Mouse (Mus musculus) kidney, embryonic 15.5 days (tissue): ENCODE results near the gene Gm10306. TPM values are rescaled to one million over a fixed set of nuclear protein-coding genes. Genes with fewer than 3 reads are reported as not detected.

Source experiments
- ATAC-seq: fragments of 200-750 bp; cut with Nextera tagmentation; replicated peaks from 2 replicates; pipeline ENCODE4 v1.8.0; 2017; ENCODE audit warnings: moderate TSS enrichment; ENCODE audit not compliant: low FRiP score
- H3K27ac ChIP-seq: fragments of 300-500 bp; sonication (generic); 2 replicates; pipeline ENCODE4 v1.5.1; 2015; ENCODE audit warnings: mild to moderate bottlenecking, inconsistent platforms
- H3K27me3 ChIP-seq: fragments of 300-500 bp; sonication (generic); 2 replicates; pipeline ENCODE4 v1.6.1; 2015; ENCODE audit warnings: inconsistent platforms
- H3K36me3 ChIP-seq: fragments of 300-500 bp; sonication (generic); 2 replicates; pipeline ENCODE4 v1.6.1; 2015; ENCODE audit warnings: inconsistent platforms
- H3K4me1 ChIP-seq: fragments of 300-500 bp; sonication (generic); 2 replicates; pipeline ENCODE4 v1.6.1; 2015; ENCODE audit warnings: inconsistent platforms
- H3K4me2 ChIP-seq: fragments of 300-500 bp; sonication (generic); 2 replicates; pipeline ENCODE4 v1.6.1; 2015; ENCODE audit warnings: moderate library complexity, mild to moderate bottlenecking, inconsistent platforms
- H3K4me3 ChIP-seq: fragments of 300-500 bp; sonication (generic); replicated peaks from 2 replicates; pipeline ENCODE4 v1.5.1; 2015; ENCODE audit warnings: mild to moderate bottlenecking, inconsistent platforms
- H3K9ac ChIP-seq: fragments of 300-500 bp; sonication (generic); 2 replicates; pipeline ENCODE4 v1.6.1; 2015; ENCODE audit warnings: mild to moderate bottlenecking, inconsistent platforms
- H3K9me3 ChIP-seq: fragments of 300-500 bp; sonication (generic); replicated peaks from 2 replicates; pipeline ENCODE4 v1.6.1; 2016; ENCODE audit warnings: inconsistent platforms
- WGBS: fragments of 180-500 bp; shearing (Covaris S2); methylation state at CpG from one replicate; pipeline ENCODE4 v1.1.7; 2015; ENCODE audit warnings: mixed read lengths; 5-methylcytosine and 5-hydroxymethylcytosine counted together
- polyA plus RNA-seq: library from polyadenylated mRNA; unstranded; fragments of >200 nt; fragmentation: Nextera tagmentation; extraction: Ambion mirVana; gene quantifications from 2 replicates; pipeline ENCODE4 v1.2.1, GENCODE M21; 2015

Gene Gm10306
- not detected in 2 replicates for polyA plus RNA-seq

DNA sequence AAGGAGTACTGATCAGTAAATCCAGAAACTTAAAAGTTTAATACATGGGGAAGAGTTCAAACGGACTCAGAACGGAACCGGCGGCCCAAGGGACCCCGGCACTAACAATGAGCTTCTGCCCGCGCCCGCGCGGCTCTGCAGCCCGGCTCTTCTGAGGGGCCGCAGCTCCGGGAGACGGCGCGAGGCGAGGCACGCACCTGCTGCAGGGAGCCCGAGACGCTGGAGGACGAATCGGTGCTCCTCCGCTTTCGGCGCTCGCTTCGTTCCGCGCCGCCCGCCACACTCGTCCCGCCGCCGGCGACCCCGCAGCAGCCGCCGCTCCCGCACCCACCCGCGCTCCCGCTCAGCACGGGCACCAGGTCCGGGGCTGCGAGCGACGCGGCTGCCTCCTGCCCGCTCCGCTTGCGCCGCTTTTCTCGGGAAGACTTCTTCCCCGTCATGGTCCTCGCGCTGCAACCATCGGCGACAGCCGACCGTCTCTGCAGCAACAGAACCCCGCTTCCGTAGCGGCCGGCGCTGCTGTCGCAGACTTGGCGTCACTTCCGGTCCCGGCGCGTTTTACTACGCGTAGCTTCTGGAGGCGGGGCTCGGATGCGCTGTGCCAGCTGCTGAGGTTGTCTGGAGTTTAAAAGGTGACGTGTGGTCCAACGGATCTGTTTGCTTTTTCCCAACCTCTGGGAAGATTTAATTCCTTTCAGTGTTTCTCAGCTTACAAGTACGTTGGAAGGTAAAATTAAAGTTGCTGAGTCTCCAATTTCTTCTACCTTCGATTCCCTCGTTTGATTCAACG is at the start of gene Gm10306, which contains the start of gene Caap1:
TSS of gene Gm10306 (plus strand) at position 282 of the 790 bp plus-strand sequence.
TSS of gene Caap1 (minus strand) at position 532 of the 790 bp plus-strand sequence.
- Histone ChIP-seq H3K9ac (peak within 1 kb of the TSS; percentile 80), H3K4me1 (peaks cover 9% of the 10 kb centered on the region; the same call in 1 of the 2 replicates), H3K27ac (peak within 1 kb of the TSS; percentile 90), H3K9me3 (no peaks in the 10 kb centered on the region), H3K4me2 (peak within 1 kb of the TSS; percentile 63), H3K27me3 (no peaks in the 10 kb centered on the region), H3K4me3 (peak within 1 kb of the TSS; percentile 99), H3K36me3 (no peaks in the 10 kb centered on the region)
- under 1% methylated on average over 83 of the region's 83 CpGs for WGBS
- peak; percentile 97 for ATAC-seq

DNA sequence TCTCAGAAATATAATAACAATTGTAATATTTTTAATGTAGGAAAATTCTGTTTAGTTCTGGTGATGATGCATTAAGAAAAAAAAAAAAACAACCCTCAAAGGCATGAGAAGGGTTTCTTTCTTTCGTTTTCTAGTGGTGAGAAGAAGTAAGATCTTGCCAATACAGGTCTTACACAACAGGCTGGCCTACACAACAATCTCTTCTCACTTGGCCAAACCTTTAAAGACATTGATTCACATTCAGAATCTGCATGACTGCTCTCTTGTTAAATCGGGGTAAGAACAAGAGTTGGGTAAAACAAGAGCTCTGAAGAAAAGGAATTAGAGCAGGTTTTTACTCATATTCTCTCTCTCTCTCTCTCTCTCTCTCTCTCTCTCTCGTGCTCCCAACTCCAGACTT is 41.0 kb upstream of the Gm10306 start:
- Histone ChIP-seq H3K4me2 (no peak overlapping the region), H3K9ac (no peak overlapping the region), H3K36me3 (peaks cover 19% of the 10 kb centered on the region), H3K4me1 (no peaks in the 10 kb centered on the region), H3K27ac (no peak overlapping the region), H3K9me3 (no peaks in the 10 kb centered on the region), H3K4me3 (no peak overlapping the region), H3K27me3 (no peaks in the 10 kb centered on the region)
- 85% methylated on average over 3 of the region's 3 CpGs for WGBS
- no peak for ATAC-seq

DNA sequence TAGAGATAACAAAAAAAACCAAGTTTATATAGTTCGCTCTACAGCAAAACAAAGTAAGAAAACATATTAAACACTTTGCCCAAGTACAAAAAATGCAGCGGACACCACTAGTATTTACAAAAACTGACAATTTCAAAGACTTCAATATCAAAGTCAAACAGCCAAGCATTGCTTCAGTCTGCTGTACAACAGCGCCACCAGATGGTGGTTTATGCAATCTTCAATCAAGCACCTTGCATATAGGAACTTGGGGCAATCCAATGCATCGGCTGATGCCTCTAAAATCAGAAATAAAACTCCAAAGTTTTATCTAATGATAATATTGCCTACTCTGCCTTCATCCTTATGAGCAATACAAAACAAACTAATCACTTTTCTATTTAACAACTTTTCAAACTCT is 38.7 kb upstream of the Gm10306 start:
- H3K9me3 ChIP-seq, result no peaks in the 10 kb centered on the region
- 61% methylated on average over 4 of the region's 4 CpGs for WGBS
- no peak for ATAC-seq

DNA sequence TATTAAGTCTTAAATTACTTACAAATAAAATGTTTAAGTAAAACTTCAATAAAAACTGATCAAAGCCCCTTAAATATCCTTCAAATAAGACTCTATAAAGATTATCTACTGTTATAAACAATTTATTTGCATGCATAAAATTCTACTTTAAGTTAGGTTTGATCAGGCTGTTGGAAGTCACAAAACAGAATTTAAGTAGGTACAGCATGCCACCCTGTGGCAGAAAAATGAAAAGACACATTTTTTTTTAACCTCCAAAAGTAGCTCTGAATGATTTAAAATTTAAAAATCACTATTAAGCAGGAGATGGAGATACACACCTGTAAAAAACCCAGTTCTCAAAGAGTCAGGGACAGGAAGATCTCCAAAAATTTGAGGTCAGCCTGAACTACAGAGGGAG is 33.0 kb upstream of the Gm10306 start:
- no peak overlapping the region for H3K4me2 ChIP-seq
- no peaks in the 10 kb centered on the region for H3K4me1 ChIP-seq
- H3K9me3 ChIP-seq, result no peaks in the 10 kb centered on the region
- H3K36me3 ChIP-seq, result no peaks in the 10 kb centered on the region
- H3K4me3 ChIP-seq, result no peak overlapping the region
- ATAC-seq, result no peak
- H3K27ac ChIP-seq, result no peak overlapping the region
- H3K27me3 ChIP-seq, result no peaks in the 10 kb centered on the region
- no peak overlapping the region for H3K9ac ChIP-seq

More for the DNA sequence above, 38.7 kb upstream of the Gm10306 start:
- Histone ChIP-seq H3K4me2 (no peak overlapping the region), H3K4me3 (no peak overlapping the region), H3K9ac (no peak overlapping the region), H3K36me3 (peaks cover 8% of the 10 kb centered on the region), H3K27ac (no peak overlapping the region), H3K27me3 (no peaks in the 10 kb centered on the region), H3K4me1 (no peaks in the 10 kb centered on the region)

DNA sequence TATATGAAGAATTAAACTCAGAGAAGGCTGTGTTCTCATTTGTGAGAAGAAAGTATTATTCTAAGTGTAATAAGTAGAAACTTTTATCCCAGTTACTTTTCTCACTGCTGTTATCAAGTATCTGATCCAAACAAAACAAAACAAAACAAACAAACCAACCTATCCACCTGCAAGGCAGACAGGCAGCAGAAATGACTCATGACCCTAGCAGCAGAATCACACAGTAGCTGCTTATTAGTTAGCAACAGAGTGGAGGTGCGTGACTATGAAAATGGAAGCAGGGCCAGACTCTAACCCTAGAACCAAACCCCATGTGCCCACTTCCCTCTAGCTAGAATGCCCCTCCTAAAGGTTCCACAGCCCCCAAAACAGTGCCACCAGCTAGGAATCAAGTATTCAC is 26.9 kb upstream of the Gm10306 start:
- Histone ChIP-seq H3K9ac (no peak overlapping the region), H3K4me3 (no peak overlapping the region), H3K4me2 (no peak overlapping the region), H3K27ac (no peak overlapping the region), H3K27me3 (no peaks in the 10 kb centered on the region), H3K36me3 (peaks cover 1% of the 10 kb centered on the region), H3K4me1 (no peaks in the 10 kb centered on the region), H3K9me3 (no peaks in the 10 kb centered on the region)
- WGBS, result 91% methylated on average over 1 of the region's 1 CpGs
- no peak for ATAC-seq

DNA sequence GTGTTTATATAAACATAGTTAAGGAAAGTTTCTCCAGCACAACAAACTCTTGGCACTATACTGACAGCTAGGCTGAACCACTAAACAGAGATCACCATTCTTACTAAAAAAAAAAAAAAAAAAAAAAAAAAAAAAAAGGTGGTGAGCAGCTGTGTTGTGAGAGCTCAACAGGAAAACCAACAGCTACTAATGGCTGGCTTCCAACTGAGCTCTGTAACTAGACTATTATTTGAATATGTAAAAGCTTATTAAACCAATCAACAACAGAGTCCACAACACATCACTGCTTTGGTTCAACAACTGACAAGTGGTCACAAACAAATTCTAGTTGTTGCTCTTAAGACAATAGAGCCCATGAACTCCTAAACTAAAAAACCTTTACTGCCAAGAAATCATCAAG is 23.1 kb upstream of the Gm10306 start:
- no peak overlapping the region for H3K4me2 ChIP-seq
- no peak for ATAC-seq
- no peak overlapping the region for H3K9ac ChIP-seq
- no peak overlapping the region for H3K27ac ChIP-seq
- no peaks in the 10 kb centered on the region for H3K27me3 ChIP-seq
- H3K9me3 ChIP-seq, result no peaks in the 10 kb centered on the region
- peaks cover 26% of the 10 kb centered on the region for H3K36me3 ChIP-seq
- H3K4me3 ChIP-seq, result no peak overlapping the region
- H3K4me1 ChIP-seq, result no peaks in the 10 kb centered on the region

DNA sequence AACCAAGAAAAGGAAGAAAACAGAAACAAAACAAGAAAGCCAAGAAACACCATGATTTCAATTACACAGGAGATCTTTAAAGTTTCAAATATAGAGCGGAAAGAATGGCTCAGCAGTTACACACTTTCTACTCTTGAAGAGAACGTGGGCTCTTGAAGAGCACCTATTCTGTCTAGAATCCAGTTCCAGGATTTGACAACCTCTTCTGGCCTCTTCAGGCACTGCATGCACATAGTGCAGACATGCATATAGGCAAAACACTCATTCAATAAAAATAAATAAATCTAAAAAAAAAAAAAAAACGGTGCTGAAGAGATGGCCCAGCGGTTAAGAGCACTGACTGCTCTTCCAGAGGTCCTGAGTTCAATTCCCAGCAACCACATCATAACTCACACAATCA is 13.3 kb upstream of the Gm10306 start:
- H3K9me3 ChIP-seq, result no peaks in the 10 kb centered on the region
- H3K4me3 ChIP-seq, result no peak overlapping the region
- no peak for ATAC-seq
- 94% methylated on average over 4 of the region's 4 CpGs for WGBS
- peaks cover 63% of the 10 kb centered on the region for H3K36me3 ChIP-seq
- H3K9ac ChIP-seq, result no peak overlapping the region
- no peak overlapping the region for H3K27ac ChIP-seq
- H3K27me3 ChIP-seq, result no peaks in the 10 kb centered on the region
- H3K4me1 ChIP-seq, result no peaks in the 10 kb centered on the region
- H3K4me2 ChIP-seq, result no peak overlapping the region

DNA sequence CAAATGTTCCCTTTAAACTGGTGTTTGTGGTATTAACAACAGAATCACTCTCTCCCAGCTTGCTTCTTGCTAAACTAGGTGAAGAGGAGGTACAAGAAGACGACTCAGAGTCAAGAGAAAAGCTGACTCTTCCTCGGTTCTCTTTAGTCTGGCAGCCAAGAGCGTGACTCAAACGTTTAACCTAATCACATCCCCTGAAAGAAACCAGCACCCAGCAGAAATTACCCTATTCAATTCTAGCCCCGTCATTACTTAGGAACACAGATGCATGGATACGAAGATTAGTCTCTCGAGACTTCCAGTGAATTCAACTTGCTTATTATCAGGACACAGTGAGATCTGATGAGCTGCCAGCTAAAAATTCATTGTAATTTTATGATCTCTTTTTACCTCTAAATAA is 12.0 kb upstream of the Gm10306 start:
- 86% methylated on average over 7 of the region's 7 CpGs for WGBS
- H3K27ac ChIP-seq, result no peak overlapping the region

DNA sequence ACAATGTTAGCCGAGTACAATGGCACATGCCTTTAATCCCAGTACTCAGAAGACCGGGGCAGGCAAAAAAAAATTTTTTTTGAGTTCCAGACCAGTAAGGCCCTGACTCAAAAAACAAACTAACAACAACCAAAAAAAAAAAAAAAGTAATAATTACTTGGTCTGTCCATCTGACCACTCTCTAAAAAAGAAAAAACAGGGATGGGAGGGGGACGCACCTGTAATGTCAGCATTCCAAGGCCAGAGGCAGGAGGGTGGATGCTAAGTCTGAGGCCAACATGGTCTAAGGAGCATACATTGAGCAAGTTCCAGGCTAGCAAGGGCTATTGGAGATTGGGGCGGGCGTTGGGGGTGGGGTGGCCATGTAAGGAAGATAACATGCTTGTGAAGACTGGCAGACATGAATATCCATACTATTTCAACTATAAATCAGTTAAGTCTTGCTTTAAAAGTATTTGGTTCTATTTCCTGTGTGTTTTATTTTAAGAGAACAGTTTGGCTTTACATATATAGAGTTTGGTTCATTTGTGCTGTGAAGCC is 1.3 kb upstream of the Gm10306 start:
- Histone ChIP-seq H3K9ac (no peak overlapping the region), H3K4me2 (peak overlapping the region; percentile 63; the same call in 1 of the 2 replicates), H3K27ac (no peak overlapping the region), H3K36me3 (0 out of 2 replicates have a peak, but pooled peaks cover 3% of the 10 kb centered on the region), H3K9me3 (no peaks in the 10 kb centered on the region), H3K4me3 (peak overlapping the region; percentile 99), H3K4me1 (peaks cover 9% of the 10 kb centered on the region; the same call in 1 of the 2 replicates), H3K27me3 (no peaks in the 10 kb centered on the region)
- WGBS, result 93% methylated on average over 5 of the region's 5 CpGs
- ATAC-seq, result no peak

More for the DNA sequence above, 12.0 kb upstream of the Gm10306 start:
- H3K4me3 ChIP-seq, result no peak overlapping the region
- no peaks in the 10 kb centered on the region for H3K4me1 ChIP-seq
- H3K27me3 ChIP-seq, result no peaks in the 10 kb centered on the region
- no peaks in the 10 kb centered on the region for H3K9me3 ChIP-seq
- H3K4me2 ChIP-seq, result no peak overlapping the region
- ATAC-seq, result no peak
- peaks cover 50% of the 10 kb centered on the region for H3K36me3 ChIP-seq
- H3K9ac ChIP-seq, result no peak overlapping the region

DNA sequence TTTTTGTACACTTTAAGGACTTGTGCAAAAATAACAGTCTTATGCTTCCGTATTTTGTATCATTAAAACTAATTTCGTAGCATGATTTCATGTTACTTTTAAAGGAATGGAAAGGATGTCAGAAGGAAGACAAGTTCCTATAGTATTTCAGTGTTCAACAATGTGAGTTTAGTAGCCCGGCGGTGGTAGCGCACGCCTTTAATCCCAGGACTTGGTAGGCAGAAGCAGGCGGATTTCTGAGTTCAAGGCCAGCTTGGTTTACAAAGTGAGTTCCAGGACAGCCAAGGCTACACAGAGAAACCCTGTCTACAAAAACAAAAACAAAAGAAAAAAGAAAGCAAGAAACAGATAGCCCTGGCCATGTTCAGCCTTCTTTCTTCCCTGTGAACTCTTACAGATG is 799 bp downstream of the Gm10306 start:
- WGBS, result 73% methylated on average over 7 of the region's 7 CpGs
- Histone ChIP-seq H3K27ac (no peak overlapping the region), H3K36me3 (no peaks in the 10 kb centered on the region), H3K9ac (no peak overlapping the region), H3K4me2 (peak overlapping the region; percentile 63; the same call in 1 of the 2 replicates), H3K27me3 (no peaks in the 10 kb centered on the region), H3K4me3 (no peak overlapping the region), H3K4me1 (peaks cover 9% of the 10 kb centered on the region; the same call in 1 of the 2 replicates), H3K9me3 (no peaks in the 10 kb centered on the region)
- no peak for ATAC-seq

DNA sequence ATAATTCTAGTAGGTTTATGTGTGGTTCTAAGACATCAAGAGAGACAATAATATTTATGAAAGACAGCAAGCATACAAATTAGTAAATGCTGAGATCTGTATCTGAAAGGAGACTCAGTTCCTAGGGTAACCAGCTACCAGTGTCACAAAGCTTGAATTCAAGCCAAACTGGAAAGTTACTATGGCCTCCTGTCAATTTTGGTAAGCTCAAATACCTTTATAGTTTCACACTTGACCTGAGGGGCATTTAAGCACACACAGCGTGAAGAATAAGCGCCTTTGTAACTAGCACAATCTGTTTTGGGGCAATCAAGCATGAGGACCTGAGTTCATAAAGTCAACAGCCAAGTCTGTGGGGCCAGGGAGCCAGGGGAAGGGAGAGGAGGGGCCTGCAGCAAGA is 2.9 kb downstream of the Gm10306 start:
- Histone ChIP-seq H3K4me3 (no peak overlapping the region), H3K27me3 (no peaks in the 10 kb centered on the region), H3K4me1 (peaks cover 9% of the 10 kb centered on the region; the same call in 1 of the 2 replicates), H3K4me2 (no peak overlapping the region), H3K27ac (no peak overlapping the region), H3K36me3 (no peaks in the 10 kb centered on the region), H3K9ac (no peak overlapping the region), H3K9me3 (no peaks in the 10 kb centered on the region)
- WGBS, result 42% methylated on average over 2 of the region's 2 CpGs
- no peak for ATAC-seq

DNA sequence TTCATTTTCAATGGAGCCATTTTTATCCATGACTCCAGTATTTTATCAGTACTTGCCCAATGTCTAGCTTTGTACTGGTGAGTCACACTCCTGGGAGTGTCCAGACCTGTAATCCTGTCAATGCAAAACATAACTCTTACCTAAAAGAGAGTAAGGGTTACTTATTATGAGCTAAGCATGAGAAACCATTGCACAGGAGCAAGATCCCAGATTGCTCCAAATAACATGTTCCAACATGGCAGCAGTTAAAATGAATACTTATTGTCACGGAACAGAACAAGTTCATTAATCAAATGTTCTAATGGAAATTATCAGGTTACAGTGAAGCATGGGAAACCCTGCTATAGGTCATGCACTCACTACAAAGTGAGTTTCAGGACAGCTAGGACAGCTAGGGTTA is 4.0 kb downstream of the Gm10306 start:
- H3K27me3 ChIP-seq, result no peaks in the 10 kb centered on the region
- H3K36me3 ChIP-seq, result no peaks in the 10 kb centered on the region
- WGBS, result 66% methylated on average over 1 of the region's 1 CpGs
- no peak overlapping the region for H3K4me3 ChIP-seq
- peaks cover 5% of the 10 kb centered on the region; the same call in 1 of the 2 replicates for H3K4me1 ChIP-seq
- H3K9me3 ChIP-seq, result no peaks in the 10 kb centered on the region
- no peak for ATAC-seq
- no peak overlapping the region for H3K27ac ChIP-seq
- H3K4me2 ChIP-seq, result no peak overlapping the region
- no peak overlapping the region for H3K9ac ChIP-seq
